Mouse (Mus musculus): ENCODE measurements around the gene Wrap73. TPM values are rescaled to one million over a fixed set of nuclear protein-coding genes. Genes with fewer than 3 reads are reported as not detected.

Wrap73 gene
- total RNA-seq, 2 experiments from 2014 or later, result 7.7 to 8.8 TPM

GRCm38 (mm10) chr4:154134803-154135202, 7.4 kb upstream of the Wrap73 start:
- DNase-seq, result no peak
- intact Hi-C loops (cut with DNase I; ENCODE audit: low total_unique reads), result no loop called here

GRCm38 (mm10) chr4:154137139-154137538, 5.0 kb upstream of the Wrap73 start:
- DNase-seq, result no peak
- intact Hi-C loops (cut with DNase I; ENCODE audit: low total_unique reads), result no loop called here

- DNase-seq, result no peak
- intact Hi-C loops (cut with DNase I; ENCODE audit: low total_unique reads), result no loop called here
Measured at GRCm38 (mm10) chr4:154139671-154140181, 2.4 kb upstream of the Wrap73 start.

GRCm38 (mm10) chr4:154140182-154140212, 2.2 kb upstream of the Wrap73 start, which contains the start of gene Trp73:
Gene Trp73, minus strand, starts transcription at chr4:154140208.
- intact Hi-C loops (cut with DNase I; ENCODE audit: low total_unique reads), result no loop called here
- DNase-seq, result no peak

GRCm38 (mm10) chr4:154140213-154141008, 1.8 kb upstream of the Wrap73 start:
- no peak for DNase-seq
- intact Hi-C loops (cut with DNase I; ENCODE audit: low total_unique reads), result no loop called here

- intact Hi-C loops (cut with DNase I; ENCODE audit: low total_unique reads), result no loop called here
- DNase-seq, result no peak
Measured at GRCm38 (mm10) chr4:154141009-154141867, 934 bp upstream of the Wrap73 start.

GRCm38 (mm10) chr4:154144712-154145111, 2.5 kb downstream of the Wrap73 start:
- no peak for DNase-seq
- intact Hi-C loops (cut with DNase I; ENCODE audit: low total_unique reads), result no loop called here

GRCm38 (mm10) chr4:154146342-154146741, 4.2 kb downstream of the Wrap73 start:
- intact Hi-C loops (cut with DNase I; ENCODE audit: low total_unique reads), result no loop called here
- no peak for DNase-seq

- no peak for DNase-seq
- intact Hi-C loops (cut with DNase I; ENCODE audit: low total_unique reads), result no loop called here
Measured at GRCm38 (mm10) chr4:154154104-154154503, 11.9 kb downstream of the Wrap73 start.

- DNase-seq, result no peak
- intact Hi-C loops (cut with DNase I; ENCODE audit: low total_unique reads), result no loop called here
Measured at GRCm38 (mm10) chr4:154156050-154156449, 13.9 kb downstream of the Wrap73 start.

GRCm38 (mm10) chr4:154157970-154158662, 15.9 kb downstream of the Wrap73 start:
- intact Hi-C loops (cut with DNase I; ENCODE audit: low total_unique reads), result no loop called here
- no peak for DNase-seq

GRCm38 (mm10) chr4:154159002-154159401, 16.8 kb downstream of the Wrap73 start:
- DNase-seq, result peak; percentile 80
- intact Hi-C loops (cut with DNase I; ENCODE audit: low total_unique reads), result no loop called here

GRCm38 (mm10) chr4:154159961-154160537, 17.9 kb downstream of the Wrap73 start:
- DNase-seq, result peak; percentile 50

GRCm38 (mm10) chr4:154160538-154161390, 18.6 kb downstream of the Wrap73 start, which contains the start of gene Tprgl:
Gene Tprgl, minus strand, starts transcription at chr4:154160666.
- intact Hi-C loops (cut with DNase I; ENCODE audit: low total_unique reads), result no loop called here
- peak; percentile 97 for DNase-seq

More at GRCm38 (mm10) chr4:154159961-154160537, 17.9 kb downstream of the Wrap73 start:
- intact Hi-C loops (cut with DNase I; ENCODE audit: low total_unique reads), result no loop called here

GRCm38 (mm10) chr4:154163296-154163695, 21.1 kb downstream of the Wrap73 start:
- peak; percentile 70 for DNase-seq
- intact Hi-C loops (cut with DNase I; ENCODE audit: low total_unique reads), result no loop called here

- peak; percentile 73 for DNase-seq
- intact Hi-C loops (cut with DNase I; ENCODE audit: low total_unique reads), result no loop called here
Measured at GRCm38 (mm10) chr4:154167053-154167452, 24.9 kb downstream of the Wrap73 start.

GRCm38 (mm10) chr4:154170021-154170420, 27.8 kb downstream of the Wrap73 start:
- intact Hi-C loops (cut with DNase I; ENCODE audit: low total_unique reads), result loop anchor here (5.0 kb wide), 1 partner anchor 102 kb away; no protein-coding TSS in a partner anchor

GRCm38 (mm10) chr4:154170506-154171150, 28.5 kb downstream of the Wrap73 start, which contains the start of gene Megf6:
Gene Megf6, plus strand, starts transcription at chr4:154170730.
- intact Hi-C loops (cut with DNase I; ENCODE audit: low total_unique reads), result loop anchor here (5.0 kb wide), 1 partner anchor 102 kb away; no protein-coding TSS in a partner anchor
- DNase-seq, result no peak

More at GRCm38 (mm10) chr4:154170021-154170420, 27.8 kb downstream of the Wrap73 start:
- no peak for DNase-seq

Data from gastrocnemius, postnatal 14 days (tissue).